Mouse (Mus musculus) heart, embryonic 15.5 days (tissue): ENCODE measurements around the gene Chd6. TPM values are rescaled to one million over a fixed set of nuclear protein-coding genes. Genes with fewer than 3 reads are reported as not detected.

Experiments used
- ATAC-seq: fragments of 200-750 bp; cut with Nextera tagmentation; replicated peaks from 2 replicates; pipeline ENCODE4 v1.8.0; 2017; ENCODE audit warnings: low read depth, moderate TSS enrichment; ENCODE audit not compliant: insufficient number of reproducible peaks, insufficient read depth, low FRiP score
- H3K27ac ChIP-seq: fragments of 300-500 bp; sonication (generic); 2 replicates; pipeline ENCODE4 v1.5.1; 2015; ENCODE audit warnings: mild to moderate bottlenecking, inconsistent platforms
- H3K27me3 ChIP-seq: fragments of 300-500 bp; sonication (generic); 2 replicates; pipeline ENCODE4 v1.6.1; 2015; ENCODE audit warnings: inconsistent platforms
- H3K36me3 ChIP-seq: fragments of 300-500 bp; sonication (generic); 2 replicates; pipeline ENCODE4 v1.6.1; 2015; ENCODE audit warnings: mild to moderate bottlenecking, inconsistent platforms
- H3K4me1 ChIP-seq: fragments of 300-500 bp; sonication (generic); replicated peaks from 2 replicates; pipeline ENCODE4 v1.6.1; 2015; ENCODE audit warnings: inconsistent platforms
- H3K4me2 ChIP-seq: fragments of 300-500 bp; sonication (generic); 2 replicates; pipeline ENCODE4 v1.6.1; 2015; ENCODE audit warnings: inconsistent platforms, mild to moderate bottlenecking, moderate library complexity
- H3K4me3 ChIP-seq: fragments of 300-500 bp; sonication (generic); 2 replicates; pipeline ENCODE4 v1.5.1; 2015; ENCODE audit warnings: mild to moderate bottlenecking, inconsistent platforms
- H3K9ac ChIP-seq: fragments of 300-500 bp; sonication (generic); 2 replicates; pipeline ENCODE4 v1.6.1; 2015; ENCODE audit warnings: mild to moderate bottlenecking, inconsistent platforms
- H3K9me3 ChIP-seq: fragments of 300-500 bp; sonication (generic); replicated peaks from 2 replicates; pipeline ENCODE4 v1.6.1; 2016; ENCODE audit warnings: inconsistent platforms
- WGBS: fragments of 180-500 bp; shearing (Covaris S2); methylation state at CpG from one replicate; pipeline ENCODE4 v1.1.7; 2015; ENCODE audit warnings: mixed read lengths; 5-methylcytosine and 5-hydroxymethylcytosine counted together
- polyA plus RNA-seq: library from polyadenylated mRNA; unstranded; fragments of >200 nt; fragmentation: Nextera tagmentation; extraction: Ambion mirVana; gene quantifications from 2 replicates; pipeline ENCODE4 v1.2.1, GENCODE M21; 2015

Chd6 gene
- polyA plus RNA-seq, 1 experiment from 2014 or later, result 17.1 TPM

GRCm38 (mm10) chr2:160906101-160906500 lies 202.8 kb downstream of the Chd6 start:
- H3K4me2 ChIP-seq, result no peak overlapping the region
- ATAC-seq, result no peak
- H3K36me3 ChIP-seq, result no peaks in the 10 kb centered on the region
- H3K27ac ChIP-seq, result no peak overlapping the region
- H3K9me3 ChIP-seq, result no peaks in the 10 kb centered on the region
- H3K4me3 ChIP-seq, result no peak overlapping the region
- no peak overlapping the region for H3K9ac ChIP-seq
- H3K27me3 ChIP-seq, result peaks cover 39% of the 10 kb centered on the region
- peaks cover 10% of the 10 kb centered on the region for H3K4me1 ChIP-seq
- WGBS, result 80% methylated on average over 5 of the region's 5 CpGs

GRCm38 (mm10) chr2:160905301-160905700 lies 203.6 kb downstream of the Chd6 start:
- no peaks in the 10 kb centered on the region for H3K36me3 ChIP-seq
- no peak overlapping the region for H3K4me2 ChIP-seq
- H3K27me3 ChIP-seq, result peaks cover 31% of the 10 kb centered on the region
- no peak overlapping the region for H3K4me3 ChIP-seq
- peaks cover 10% of the 10 kb centered on the region for H3K4me1 ChIP-seq
- no peak overlapping the region for H3K27ac ChIP-seq
- whole genome bisulfite sequencing, result 89% methylated on average over 12 of the region's 12 CpGs
- no peak for ATAC-seq
- H3K9me3 ChIP-seq, result no peaks in the 10 kb centered on the region
- no peak overlapping the region for H3K9ac ChIP-seq

GRCm38 (mm10) chr2:160901656-160902412 lies 207.0 kb downstream of the Chd6 start:
- H3K9ac ChIP-seq, result no peak overlapping the region
- H3K27me3 ChIP-seq, result no peaks in the 10 kb centered on the region
- no peak overlapping the region for H3K4me2 ChIP-seq
- no peaks in the 10 kb centered on the region for H3K9me3 ChIP-seq
- H3K4me1 ChIP-seq, result peaks cover 5% of the 10 kb centered on the region; the same call in 1 of the 2 replicates
- no peak overlapping the region for H3K4me3 ChIP-seq
- ATAC-seq, result no peak
- WGBS, result 63% methylated on average over 7 of the region's 7 CpGs
- no peaks in the 10 kb centered on the region for H3K36me3 ChIP-seq
- H3K27ac ChIP-seq, result no peak overlapping the region

Other genes starting within 250 kb of the Chd6 start
- gene Zhx3, start 236.1 kb downstream of the Chd6 start, polyA plus RNA-seq, result 5.9 and 7.9 TPM in 2 replicates
- 0.69 and 1.7 TPM in 2 replicates for gene Lpin3, start 228.4 kb downstream of the Chd6 start, polyA plus RNA-seq
- gene Emilin3, start 196.7 kb downstream of the Chd6 start, polyA plus RNA-seq, result 1.7 and 5.4 TPM in 2 replicates